Mouse (Mus musculus) neutrophil, adult 5-6 weeks (primary cell): ENCODE data around the gene Btn1a1. TPM values are rescaled to one million over a fixed set of nuclear protein-coding genes. Genes with fewer than 3 reads are reported as not detected.

ENCODE experiments used
- ATAC-seq: fragments of 151-379, 151-347 bp; 2 replicates; pipeline ENCODE4 v1.8.0; 2017; ENCODE audit warnings: mild to moderate bottlenecking, moderate TSS enrichment; ENCODE audit not compliant: insufficient number of reproducible peaks, poor library complexity, low FRiP score, severe bottlenecking; ENCODE audit errors: extremely low read depth
- total RNA-seq: library from RNA; stranded (forward); fragments of 200-1000 nt; gene quantifications from 2 replicates; pipeline ENCODE4 v1.2.3, GENCODE M21; 2017

Btn1a1 gene
- total RNA-seq, 1 experiment from 2014 or later, result not detected

DNA sequence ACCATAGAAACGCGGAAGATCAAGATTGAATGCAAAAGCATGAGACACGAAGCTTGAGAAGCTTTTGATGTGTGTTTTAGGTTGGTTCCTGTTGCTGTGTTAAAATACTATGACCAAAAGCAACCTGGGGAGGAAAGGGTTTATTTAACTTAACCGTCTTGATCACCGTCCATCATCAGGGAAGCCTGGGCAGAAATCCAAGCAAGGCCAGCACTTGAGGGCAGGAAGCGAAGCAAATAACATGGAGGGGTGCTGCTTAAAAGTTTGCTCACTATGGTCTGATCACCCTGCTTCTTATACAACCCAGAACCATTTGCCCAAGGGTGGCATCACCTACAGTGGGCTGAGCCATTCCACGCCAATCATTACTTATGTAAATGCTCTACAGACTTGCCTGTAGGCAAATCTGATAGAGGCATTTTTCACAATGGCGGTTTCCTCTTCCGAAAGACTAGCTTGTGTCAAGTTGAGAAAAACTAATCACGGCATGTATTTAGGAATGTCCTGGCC lies 38.2 kb downstream of the Btn1a1 start:
- no peak for ATAC-seq

DNA sequence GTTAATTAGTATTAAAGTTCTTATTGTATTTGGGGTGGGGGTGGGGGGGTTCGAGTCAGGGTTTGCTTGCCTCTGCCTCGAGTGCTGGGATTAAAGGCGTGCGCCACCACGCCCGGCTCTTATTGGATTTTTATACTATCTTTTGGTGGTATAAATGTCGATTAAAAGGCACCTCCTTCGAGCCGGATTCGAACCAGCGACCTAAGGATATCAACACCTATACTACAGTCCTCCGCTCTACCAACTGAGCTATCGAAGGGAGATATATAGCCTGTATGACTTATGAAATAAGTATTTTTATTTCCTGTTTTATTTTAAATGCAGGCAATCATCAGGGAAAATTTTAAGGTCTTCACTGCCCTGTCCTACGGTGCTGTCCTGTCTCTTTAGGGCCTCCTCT lies 38.8 kb downstream of the Btn1a1 start:
- ATAC-seq, result no peak

- no peak for ATAC-seq
Observed at GRCm38 (mm10) chr13:23426335-23426734, 39.4 kb downstream of the Btn1a1 start.

DNA sequence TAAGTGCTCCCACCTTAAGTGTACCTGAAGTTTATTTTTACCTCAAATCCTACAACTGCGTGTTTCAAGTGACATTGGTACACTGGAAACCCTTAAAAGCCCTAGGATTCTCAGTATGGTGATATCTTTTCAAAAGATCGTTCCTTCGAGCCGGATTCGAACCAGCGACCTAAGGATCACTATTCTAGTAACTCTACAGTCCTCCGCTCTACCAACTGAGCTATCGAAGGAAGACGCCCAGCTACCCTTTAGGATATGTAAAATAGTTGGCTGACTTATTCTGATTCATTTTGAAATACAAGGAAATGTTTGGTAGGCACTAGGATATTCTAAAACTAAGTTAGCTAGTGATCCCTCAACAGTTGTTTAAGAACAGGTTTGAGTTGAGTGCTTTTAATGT lies 40.2 kb downstream of the Btn1a1 start:
- no peak for ATAC-seq

- peak; percentile 86 for ATAC-seq
Observed at GRCm38 (mm10) chr13:23424494-23425325, 41.0 kb downstream of the Btn1a1 start.

DNA sequence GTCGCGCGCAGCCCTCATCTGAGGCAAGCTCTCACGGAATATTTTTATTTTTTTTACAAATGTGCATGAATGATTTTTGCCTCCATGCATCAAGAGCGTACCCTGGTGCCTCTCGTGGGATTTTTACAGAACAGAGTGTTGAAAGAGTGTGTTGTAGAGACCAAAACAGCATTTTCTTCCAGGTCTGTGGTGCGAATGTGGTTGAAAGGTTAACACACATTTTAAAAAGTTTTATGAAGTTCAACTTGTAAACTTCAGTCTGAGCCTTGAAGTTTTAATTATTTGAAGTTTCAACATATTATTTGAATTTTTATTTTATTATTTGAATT lies 41.7 kb downstream of the Btn1a1 start:
- 0 out of 2 replicates have a peak, but pooled peaks have one; percentile 5 for ATAC-seq

- ATAC-seq, result peak; percentile 90
Observed at GRCm38 (mm10) chr13:23423286-23424051, 42.2 kb downstream of the Btn1a1 start, which contains the start of gene Abt1. TSS of gene Abt1 (minus strand) at chr13:23423866.

GRCm38 (mm10) chr13:23422351-23422750 lies 43.4 kb downstream of the Btn1a1 start:
- no peak for ATAC-seq

- ATAC-seq, result no peak
Observed at GRCm38 (mm10) chr13:23412630-23413521, 52.8 kb downstream of the Btn1a1 start.

DNA sequence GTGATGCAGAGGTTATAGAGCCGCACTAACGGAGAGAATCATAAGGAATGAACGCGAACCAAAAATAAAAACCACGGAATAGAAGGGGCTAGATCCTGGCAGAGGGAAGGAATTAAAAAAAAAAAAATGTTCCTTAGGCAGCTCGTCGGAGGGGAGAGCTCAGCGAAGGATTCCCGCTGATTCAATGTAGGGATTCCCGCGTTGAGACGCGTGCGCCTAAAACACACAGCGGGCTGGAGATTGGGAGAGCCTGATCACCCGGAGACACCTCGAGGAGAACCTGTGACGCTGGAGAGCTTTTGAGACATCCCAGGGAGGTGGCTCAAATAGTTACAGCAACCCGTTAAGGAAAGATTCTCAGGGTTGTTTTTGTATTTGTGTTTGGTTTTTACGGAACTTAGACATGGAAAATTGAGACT lies 53.5 kb downstream of the Btn1a1 start:
- ATAC-seq, result no peak

- ATAC-seq, result no peak
Observed at GRCm38 (mm10) chr13:23411311-23412210, 54.1 kb downstream of the Btn1a1 start.

DNA sequence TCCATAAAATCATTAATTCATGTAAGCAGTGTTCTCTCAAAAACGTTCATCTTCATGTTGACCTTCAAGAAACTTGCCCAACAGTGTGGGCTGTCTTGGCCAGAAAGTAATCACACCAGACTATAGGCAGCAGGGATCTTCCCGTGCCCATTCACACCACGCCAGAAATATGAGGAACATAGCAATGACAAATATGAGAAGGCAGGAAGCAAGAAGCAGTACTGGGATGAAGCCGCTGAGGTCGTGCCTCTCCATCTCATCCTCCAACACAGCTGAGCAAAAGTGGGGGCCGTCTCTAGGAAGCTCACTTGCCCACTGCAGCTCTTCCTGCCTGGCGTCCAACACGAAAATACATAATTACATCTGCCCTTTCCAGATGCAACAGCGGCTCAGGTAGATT lies 55.1 kb downstream of the Btn1a1 start:
- no peak for ATAC-seq

Other genes with a start within 250 kb of the Btn1a1 start
- gene Vmn1r222, start 230.0 kb downstream of the Btn1a1 start, total RNA-seq, result not detected in 2 replicates
- gene Vmn1r223, start 218.8 kb downstream of the Btn1a1 start, total RNA-seq, result not detected in 2 replicates
- gene Zfp322a, start 96.7 kb downstream of the Btn1a1 start, total RNA-seq, result 34.4 and 34.6 TPM in 2 replicates
- gene Abt1, start 42.0 kb downstream of the Btn1a1 start, total RNA-seq, result 10.2 and 12.6 TPM in 2 replicates
- gene Btn2a2, start 23.0 kb upstream of the Btn1a1 start, total RNA-seq, result 0.25 and 0.58 TPM in 2 replicates
- gene Hist1h4h, start 65.1 kb upstream of the Btn1a1 start, total RNA-seq, result 161 and 193 TPM in 2 replicates
- gene Hist1h2af, start 68.0 kb upstream of the Btn1a1 start, total RNA-seq, result 3.5 and 5.0 TPM in 2 replicates
- not detected in 2 replicates for gene Hist1h3g, start 69.5 kb upstream of the Btn1a1 start, total RNA-seq
- 5.8 and 6.4 TPM in 2 replicates for gene Hist1h2bh, start 77.5 kb upstream of the Btn1a1 start, total RNA-seq
- gene Hist1h3f, start 78.2 kb upstream of the Btn1a1 start, total RNA-seq, result 21.9 and 24.1 TPM in 2 replicates
- 15.2 and 27.6 TPM in 2 replicates for gene Hist1h4f, start 85.7 kb upstream of the Btn1a1 start, total RNA-seq
- 28.5 and 28.7 TPM in 2 replicates for gene Hist1h1d, start 87.4 kb upstream of the Btn1a1 start, total RNA-seq
- gene Hist1h3e, start 96.5 kb upstream of the Btn1a1 start, total RNA-seq, result 50.8 and 54.4 TPM in 2 replicates
- 13.6 and 18.3 TPM in 2 replicates for gene Hist1h2ae, start 105.3 kb upstream of the Btn1a1 start, total RNA-seq
- 97.4 and 145 TPM in 2 replicates for gene Hist1h2bg, start 105.5 kb upstream of the Btn1a1 start, total RNA-seq
- gene Hist1h2bf, start 108.3 kb upstream of the Btn1a1 start, total RNA-seq, result 32.7 and 52.5 TPM in 2 replicates
- 33.4 and 78.8 TPM in 2 replicates for gene Hist1h2ad, start 108.5 kb upstream of the Btn1a1 start, total RNA-seq
- gene Hist1h3d, start 109.9 kb upstream of the Btn1a1 start, total RNA-seq, result 12.9 and 13.3 TPM in 2 replicates
- 92.3 and 119 TPM in 2 replicates for gene Hist1h4d, start 115.7 kb upstream of the Btn1a1 start, total RNA-seq
- 83.4 and 97.3 TPM in 2 replicates for gene Hist1h2be, start 155.2 kb upstream of the Btn1a1 start, total RNA-seq
- gene Hist1h1e, start 156.7 kb upstream of the Btn1a1 start, total RNA-seq, result 201 and 211 TPM in 2 replicates
- 18.7 and 20.1 TPM in 2 replicates for gene Hist1h2ac, start 218.0 kb upstream of the Btn1a1 start, total RNA-seq
- 139 and 146 TPM in 2 replicates for gene Hist1h2bc, start 218.3 kb upstream of the Btn1a1 start, total RNA-seq
- gene Hist1h1t, start 229.9 kb upstream of the Btn1a1 start, total RNA-seq, result 2.2 TPM in 1 of 2 replicates, not detected in the other
- 116 and 135 TPM in 2 replicates for gene Hist1h4c, start 232.6 kb upstream of the Btn1a1 start, total RNA-seq
- 4.8 and 5.0 TPM in 2 replicates for gene Hfe, start 245.0 kb upstream of the Btn1a1 start, total RNA-seq